Mouse (Mus musculus) embryonic facial prominence, embryonic 11.5 days (tissue): Measurements from ENCODE around the gene Nme2. TPM values are rescaled to one million over a fixed set of nuclear protein-coding genes. Genes with fewer than 3 reads are reported as not detected.

Experiments used
- ATAC-seq: fragments of 200-750 bp; cut with Nextera tagmentation; replicated peaks from 2 replicates; pipeline ENCODE4 v1.8.0; 2017; ENCODE audit warnings: low read depth; ENCODE audit not compliant: insufficient number of reproducible peaks, low FRiP score, low TSS enrichment
- DNase-seq: peaks from one replicate; pipeline ENCODE4 v3.0.0-alpha.2; 2015; ENCODE audit warnings: low spot score
- H3K27ac ChIP-seq: fragments of 300-500 bp; sonication (generic); replicated peaks from 2 replicates; pipeline ENCODE4 v1.5.1; 2014; ENCODE audit warnings: mild to moderate bottlenecking, low read depth, low read length, control low read depth
- H3K27me3 ChIP-seq: fragments of 300-500 bp; sonication (generic); 2 replicates; pipeline ENCODE4 v1.6.1; 2014; ENCODE audit warnings: mild to moderate bottlenecking, low read length, moderate library complexity, mixed read lengths; ENCODE audit not compliant: control insufficient read depth, insufficient read depth
- H3K36me3 ChIP-seq: fragments of 300-500 bp; sonication (generic); replicated peaks from 2 replicates; pipeline ENCODE4 v1.6.1; 2014; ENCODE audit warnings: low read depth, mild to moderate bottlenecking, low read length, moderate library complexity, mixed read lengths; ENCODE audit not compliant: control insufficient read depth, insufficient read depth
- H3K4me1 ChIP-seq: fragments of 300-500 bp; sonication (generic); 2 replicates; pipeline ENCODE4 v1.6.1; 2014; ENCODE audit warnings: low read length, mixed read lengths; ENCODE audit not compliant: control insufficient read depth, insufficient read depth
- H3K4me2 ChIP-seq: fragments of 300-500 bp; sonication (generic); 2 replicates; pipeline ENCODE4 v1.6.1; 2014; ENCODE audit warnings: low read depth, mild to moderate bottlenecking, control low read depth, low read length, moderate library complexity
- H3K4me3 ChIP-seq: fragments of 300-500 bp; sonication (generic); 2 replicates; pipeline ENCODE4 v1.5.1; 2014; ENCODE audit warnings: low read depth, low read length, control low read depth
- H3K9ac ChIP-seq: fragments of 300-500 bp; sonication (generic); replicated peaks from 2 replicates; pipeline ENCODE4 v1.6.1; 2014; ENCODE audit warnings: mild to moderate bottlenecking, control low read depth, low read length
- H3K9me3 ChIP-seq: fragments of 300-500 bp; sonication (generic); replicated peaks from 2 replicates; pipeline ENCODE4 v1.6.1; 2016; ENCODE audit warnings: mild to moderate bottlenecking, low read length, inconsistent platforms, mixed read lengths; ENCODE audit not compliant: control insufficient read depth
- WGBS: fragments of 180-500 bp; shearing (Covaris S2); extraction: QIAGEN DNeasy Blood & Tissue Kit; methylation state at CpG from one replicate; pipeline ENCODE4 v1.1.7; 2014; 5-methylcytosine and 5-hydroxymethylcytosine counted together
- polyA plus RNA-seq: library from polyadenylated mRNA; unstranded; fragments of >200 nt; fragmentation: Nextera tagmentation; extraction: Ambion mirVana; gene quantifications from 2 replicates; pipeline ENCODE4 v1.2.1, GENCODE M21; 2014

Gene Nme2
- polyA plus RNA-seq, 1 experiment from 2014 or later: 230 TPM

- no peak for ATAC-seq
- H3K9me3 ChIP-seq: no peaks in the 10 kb centered on the region
- H3K36me3 ChIP-seq: peaks cover 13% of the 10 kb centered on the region
- H3K27ac ChIP-seq: no peak overlapping the region
- H3K4me1 ChIP-seq: no peaks in the 10 kb centered on the region
- H3K4me3 ChIP-seq: no peak overlapping the region
- H3K9ac ChIP-seq: no peak overlapping the region
- no peaks in the 10 kb centered on the region for H3K27me3 ChIP-seq
- DNase-seq: no peak
- H3K4me2 ChIP-seq: no peak overlapping the region
- WGBS: 88% methylated on average over 6 of the region's 6 CpGs
These were observed 5.4 kb upstream of the Nme2 start for GRCm38 (mm10) chr11:93961482-93961881.

- H3K4me1 ChIP-seq: no peaks in the 10 kb centered on the region
- no peak overlapping the region for H3K4me2 ChIP-seq
- H3K36me3 ChIP-seq: peaks cover 5% of the 10 kb centered on the region
- H3K9me3 ChIP-seq: no peaks in the 10 kb centered on the region
- no peaks in the 10 kb centered on the region for H3K27me3 ChIP-seq
- DNase-seq (no peak), ATAC-seq (no peak)
- no peak overlapping the region for H3K9ac ChIP-seq
- no peak overlapping the region for H3K4me3 ChIP-seq
- 87% methylated on average over 4 of the region's 4 CpGs for WGBS
- H3K27ac ChIP-seq: no peak overlapping the region
These were observed 1.7 kb upstream of the Nme2 start for GRCm38 (mm10) chr11:93957746-93958145.

GRCm38 (mm10) chr11:93957031-93957555 is 1.0 kb upstream of the Nme2 start:
- H3K27ac ChIP-seq: no peak overlapping the region
- H3K4me3 ChIP-seq: no peak overlapping the region
- peaks cover 5% of the 10 kb centered on the region for H3K36me3 ChIP-seq
- no peak overlapping the region for H3K4me2 ChIP-seq
- H3K9ac ChIP-seq: no peak overlapping the region
- H3K27me3 ChIP-seq: no peaks in the 10 kb centered on the region
- H3K4me1 ChIP-seq: no peaks in the 10 kb centered on the region; the same call in 1 of the 2 replicates
- DNase-seq (no peak), ATAC-seq (no peak)
- 88% methylated on average over 2 of the region's 2 CpGs for WGBS
- H3K9me3 ChIP-seq: no peaks in the 10 kb centered on the region

GRCm38 (mm10) chr11:93955256-93956150 is 556 bp downstream of the Nme2 start:
- Histone ChIP-seq H3K4me1 (no peaks in the 10 kb centered on the region; the same call in 1 of the 2 replicates), H3K4me3 (peak overlapping the region; percentile 71), H3K27ac (peak overlapping the region; percentile 87), H3K9me3 (no peaks in the 10 kb centered on the region), H3K36me3 (peaks cover 7% of the 10 kb centered on the region), H3K9ac (peak overlapping the region; percentile 72), H3K27me3 (no peaks in the 10 kb centered on the region), H3K4me2 (peak overlapping the region; percentile 53)
- under 1% methylated on average over 63 of the region's 67 CpGs for WGBS
- DNase-seq: peak; percentile 95
- peak; percentile 96 for ATAC-seq

GRCm38 (mm10) chr11:93954738-93955255 is 1.3 kb downstream of the Nme2 start:
- Histone ChIP-seq H3K9ac (peak overlapping the region; percentile 72), H3K4me2 (peak overlapping the region; percentile 53), H3K27ac (no peak overlapping the region), H3K9me3 (no peaks in the 10 kb centered on the region), H3K27me3 (no peaks in the 10 kb centered on the region), H3K4me1 (no peaks in the 10 kb centered on the region; the same call in 1 of the 2 replicates), H3K36me3 (peaks cover 7% of the 10 kb centered on the region; the same call in 1 of the 2 replicates), H3K4me3 (peak overlapping the region; percentile 71)
- no peak for DNase-seq
- WGBS: 46% methylated on average over 13 of the region's 13 CpGs
- ATAC-seq: peak; percentile 31; the same call in 1 of the 2 replicates

- Histone ChIP-seq H3K9ac (no peak overlapping the region), H3K27ac (no peak overlapping the region), H3K4me1 (no peaks in the 10 kb centered on the region; the same call in 1 of the 2 replicates), H3K4me3 (no peak overlapping the region), H3K4me2 (no peak overlapping the region), H3K27me3 (no peaks in the 10 kb centered on the region), H3K36me3 (peaks cover 10% of the 10 kb centered on the region), H3K9me3 (no peaks in the 10 kb centered on the region)
- DNase-seq: no peak
- no peak for ATAC-seq
- 48% methylated on average over 5 of the region's 5 CpGs for WGBS
These were observed 3.7 kb downstream of the Nme2 start for GRCm38 (mm10) chr11:93952376-93952775.

- H3K27ac ChIP-seq: no peak overlapping the region
- H3K9me3 ChIP-seq: no peaks in the 10 kb centered on the region
- H3K27me3 ChIP-seq: no peaks in the 10 kb centered on the region
- peaks cover 10% of the 10 kb centered on the region for H3K36me3 ChIP-seq
- H3K9ac ChIP-seq: no peak overlapping the region
- H3K4me2 ChIP-seq: no peak overlapping the region
- no peaks in the 10 kb centered on the region; the same call in 1 of the 2 replicates for H3K4me1 ChIP-seq
- DNase-seq (no peak), ATAC-seq (no peak)
- no peak overlapping the region for H3K4me3 ChIP-seq
- WGBS: 85% methylated on average over 1 of the region's 1 CpGs
These were observed 6.0 kb downstream of the Nme2 start for GRCm38 (mm10) chr11:93950045-93950444.
